Mouse (Mus musculus) olfactory bulb, adult 2 months (tissue): ENCODE data around the gene Wipf1.

ENCODE experiments used
- CTCF ChIP-seq: fragments of 200-500 bp; IDR thresholded peaks from 2 replicates; pipeline ENCODE4 v1.5.1; 2012; ENCODE audit warnings: low read depth, mild to moderate bottlenecking, low read length, moderate library complexity; ENCODE audit not compliant: insufficient read depth
- POLR2A ChIP-seq: fragments of 200-500 bp; IDR thresholded peaks from 2 replicates; pipeline ENCODE4 v1.6.1; 2012; ENCODE audit warnings: mild to moderate bottlenecking, low read depth, low read length, moderate library complexity; ENCODE audit not compliant: insufficient read depth

GRCm38 (mm10) chr2:73419730-73420129 is 109.8 kb downstream of the Wipf1 start:
- TF ChIP-seq CTCF (no peak), POLR2A (no peak)
